ENCODE assay signal across 10 mouse cellular contexts in the genomic region with DNA sequence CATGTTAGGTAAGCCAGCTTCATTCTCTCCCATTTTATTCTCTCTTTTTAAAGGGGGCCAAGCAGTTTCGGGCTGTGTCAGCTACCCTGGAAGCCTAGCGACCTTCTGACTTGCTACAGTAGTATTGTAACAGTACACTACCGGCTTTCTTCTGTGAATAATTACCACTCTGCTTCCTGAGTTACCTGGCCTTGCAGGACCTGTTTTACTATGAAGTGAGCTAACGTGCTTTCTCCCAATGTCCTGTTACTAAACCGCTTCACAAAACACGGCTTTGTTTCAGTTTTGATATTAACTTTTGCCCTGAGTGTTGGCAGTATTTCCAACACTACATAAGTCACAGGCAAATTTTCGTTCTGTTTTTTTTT.
DNase-seq lines count a peak whose midpoint lies in the region; ATAC-seq and TF ChIP-seq lines count a peak whose summit lies in the region.
"Had no signal": no experiment of that assay in that cellular context is flagged by ENCODE, and none has a peak within 500 bp of the region (broad histone marks: within the 10 kb centered on the region; RNA-seq: fewer than 3 reads in every experiment).

No protein-coding gene starts in this region.

- TF ChIP-seq POLR2A in CH12.LX (IDR thresholded peaks at IDR 0.05; ENCODE audit: low read depth, low read length), result no peak

- no peak overlapping the region for H3K27ac ChIP-seq in embryonic facial prominence, embryonic 11.5 days (replicated peaks; ENCODE audit: low read depth, low read length)
- no peak overlapping the region for H3K27ac ChIP-seq in embryonic facial prominence, embryonic 10.5 days (replicated peaks)
- H3K27ac ChIP-seq in CH12.LX (ENCODE audit: insufficient read depth, low read depth), result 0 out of 2 replicates have a peak overlapping the region, but pooled peaks have one; percentile 8
- H3K27ac ChIP-seq in kidney, embryonic 16.5 days (ENCODE audit: low read length), result peak overlapping the region; percentile 87
- peak overlapping the region; percentile 80 for H3K27ac ChIP-seq in lung, embryonic 14.5 days (ENCODE audit: low read depth)
- no peak overlapping the region for H3K27ac ChIP-seq in forebrain, embryonic 14.5 days (ENCODE audit: low read depth, low read length)
- H3K27ac ChIP-seq: midbrain, embryonic 10.5 days had no signal

- peak; percentile 13 for DNase-seq in embryonic facial prominence, embryonic 11.5 days (ENCODE audit: low spot score)
- no peak for DNase-seq in embryonic facial prominence, embryonic 10.5 days (ENCODE audit: low spot score)
- no peak for DNase-seq in CH12.LX (ENCODE audit: extremely low read depth)
- DNase-seq in lung, embryonic 14.5 days, result peak; percentile 60
- DNase-seq in gastrocnemius, adult 18-20 months (ENCODE audit: low spot score), result no peak
- DNase-seq in thymus, postnatal 0 days (ENCODE audit: low spot score), result no peak
- DNase-seq in forebrain, embryonic 14.5 days (ENCODE audit: low spot score), result no peak
- DNase-seq: heart, adult 11 months had no signal

- TF ChIP-seq RAD21 in CH12.LX (IDR thresholded peaks at IDR 0.05; ENCODE audit: low read depth, low read length), result no peak

- in situ Hi-C loops in CH12.LX (cut with MboI; ENCODE audit: low pct_ligation_motif_present, low pct_unique_long_range_greater_than_20kb, low sequenced_read_pairs), result no loop called here

- WGBS in embryonic facial prominence, embryonic 11.5 days, result 54% methylated on average over 7 of the region's 7 CpGs
- WGBS in embryonic facial prominence, embryonic 10.5 days, result 63% methylated on average over 7 of the region's 7 CpGs
- 39% methylated on average over 7 of the region's 7 CpGs for WGBS in kidney, embryonic 16.5 days
- 24% methylated on average over 7 of the region's 7 CpGs for WGBS in lung, embryonic 14.5 days
- 76% methylated on average over 7 of the region's 7 CpGs for WGBS in forebrain, embryonic 14.5 days

- H3K79me2 ChIP-seq in CH12.LX (replicated peaks; ENCODE audit: control insufficient read depth, extremely low read depth, insufficient read depth, poor library complexity, severe bottlenecking), result no peaks in the 10 kb centered on the region

- H3K9ac ChIP-seq in embryonic facial prominence, embryonic 11.5 days (replicated peaks; ENCODE audit: low read length), result no peak overlapping the region
- peak overlapping the region; percentile 56 for H3K9ac ChIP-seq in CH12.LX (ENCODE audit: insufficient read depth, low read depth)
- H3K9ac ChIP-seq in kidney, embryonic 16.5 days (replicated peaks; ENCODE audit: low read length), result no peak overlapping the region
- H3K9ac ChIP-seq in lung, embryonic 14.5 days, result no peak overlapping the region; the same call in 1 of the 2 replicates
- H3K9ac ChIP-seq in forebrain, embryonic 14.5 days (ENCODE audit: low read length), result no peak overlapping the region

- no peak overlapping the region for H3K4me2 ChIP-seq in embryonic facial prominence, embryonic 11.5 days (ENCODE audit: low read depth, low read length)
- peak overlapping the region; percentile 81 for H3K4me2 ChIP-seq in CH12.LX (ENCODE audit: insufficient read depth, low read depth, poor library complexity, severe bottlenecking)
- H3K4me2 ChIP-seq in kidney, embryonic 16.5 days (replicated peaks; ENCODE audit: low read depth, low read length), result peak overlapping the region; percentile 43
- H3K4me2 ChIP-seq in lung, embryonic 14.5 days, result peak overlapping the region; percentile 54
- H3K4me2 ChIP-seq in forebrain, embryonic 14.5 days (ENCODE audit: low read length), result no peak overlapping the region

- no peaks in the 10 kb centered on the region for H3K27me3 ChIP-seq in embryonic facial prominence, embryonic 11.5 days (ENCODE audit: control insufficient read depth, insufficient read depth, low read length)
- H3K27me3 ChIP-seq in embryonic facial prominence, embryonic 10.5 days (replicated peaks; ENCODE audit: low read depth, poor library complexity, severe bottlenecking), result no peaks in the 10 kb centered on the region
- H3K27me3 ChIP-seq in CH12.LX (replicated peaks), result no peaks in the 10 kb centered on the region
- H3K27me3 ChIP-seq in kidney, embryonic 16.5 days (ENCODE audit: insufficient read depth, low read length), result no peaks in the 10 kb centered on the region
- H3K27me3 ChIP-seq in lung, embryonic 14.5 days (ENCODE audit: insufficient read depth, low read length), result no peaks in the 10 kb centered on the region
- no peaks in the 10 kb centered on the region for H3K27me3 ChIP-seq in forebrain, embryonic 14.5 days (replicated peaks; ENCODE audit: control insufficient read depth, insufficient read depth, low read length)

- H3K4me1 ChIP-seq in embryonic facial prominence, embryonic 11.5 days (ENCODE audit: control insufficient read depth, insufficient read depth, low read length), result no peaks in the 10 kb centered on the region
- peaks cover 5% of the 10 kb centered on the region for H3K4me1 ChIP-seq in embryonic facial prominence, embryonic 10.5 days
- no peaks in the 10 kb centered on the region for H3K4me1 ChIP-seq in CH12.LX (ENCODE audit: control insufficient read depth in 1 of 2, insufficient read depth in 2 of 2)
- H3K4me1 ChIP-seq in kidney, embryonic 16.5 days (ENCODE audit: insufficient read depth, low read length), result no peaks in the 10 kb centered on the region
- H3K4me1 ChIP-seq in lung, embryonic 14.5 days (ENCODE audit: insufficient read depth), result peaks cover 5% of the 10 kb centered on the region; the same call in 1 of the 2 replicates
- H3K4me1 ChIP-seq in forebrain, embryonic 14.5 days (ENCODE audit: control insufficient read depth, insufficient read depth, low read length), result no peaks in the 10 kb centered on the region

- H3K9me3 ChIP-seq in embryonic facial prominence, embryonic 11.5 days (replicated peaks; ENCODE audit: control insufficient read depth, low read length), result no peaks in the 10 kb centered on the region
- no peaks in the 10 kb centered on the region for H3K9me3 ChIP-seq in embryonic facial prominence, embryonic 10.5 days
- peaks cover 28% of the 10 kb centered on the region for H3K9me3 ChIP-seq in CH12.LX (replicated peaks; ENCODE audit: low read length)
- H3K9me3 ChIP-seq in kidney, embryonic 16.5 days (ENCODE audit: low read length), result no peaks in the 10 kb centered on the region
- no peaks in the 10 kb centered on the region for H3K9me3 ChIP-seq in lung, embryonic 14.5 days (ENCODE audit: low read depth, low read length)
- no peaks in the 10 kb centered on the region for H3K9me3 ChIP-seq in forebrain, embryonic 14.5 days (replicated peaks; ENCODE audit: control insufficient read depth, low read length)
- H3K9me3 ChIP-seq: midbrain, embryonic 10.5 days had no signal

- dilution Hi-C loops in CH12.LX (cut with MboI; ENCODE audit: extremely low pct_ligation_motif_present, extremely low pct_unique_long_range_greater_than_20kb, low sequenced_read_pairs), result no loop called here

- no peak for TF ChIP-seq EP300 in CH12.LX (IDR thresholded peaks at IDR 0.05; ENCODE audit: low read length)

- ATAC-seq in embryonic facial prominence, embryonic 11.5 days (replicated peaks; ENCODE audit: insufficient number of reproducible peaks, low FRiP score, low TSS enrichment, low read depth), result no peak
- peak; percentile 97 for ATAC-seq in kidney, embryonic 16.5 days (ENCODE audit: low FRiP score, low TSS enrichment)
- peak; percentile 86 for ATAC-seq in lung, embryonic 14.5 days (ENCODE audit: insufficient read depth)
- ATAC-seq in forebrain, embryonic 14.5 days, result no peak

- H3K36me3 ChIP-seq in embryonic facial prominence, embryonic 11.5 days (replicated peaks; ENCODE audit: control insufficient read depth, insufficient read depth, low read depth, low read length), result no peaks in the 10 kb centered on the region
- H3K36me3 ChIP-seq in embryonic facial prominence, embryonic 10.5 days (replicated peaks), result no peaks in the 10 kb centered on the region
- no peaks in the 10 kb centered on the region for H3K36me3 ChIP-seq in CH12.LX (replicated peaks in 1 of 2; ENCODE audit: control insufficient read depth in 1 of 2, insufficient read depth in 1 of 2, low read length in 1 of 2)
- no peaks in the 10 kb centered on the region for H3K36me3 ChIP-seq in kidney, embryonic 16.5 days (ENCODE audit: insufficient read depth, low read length)
- H3K36me3 ChIP-seq in lung, embryonic 14.5 days (ENCODE audit: insufficient read depth), result no peaks in the 10 kb centered on the region
- no peaks in the 10 kb centered on the region for H3K36me3 ChIP-seq in forebrain, embryonic 14.5 days (ENCODE audit: control insufficient read depth, insufficient read depth, low read length)
- H3K36me3 ChIP-seq: midbrain, embryonic 10.5 days had no signal

- TF ChIP-seq CTCF in CH12.LX (conservative IDR thresholded peaks at IDR 0.05 in 1 of 2, IDR thresholded peaks at IDR 0.05 in 1 of 2; ENCODE audit: low read depth in 2 of 2, low read length in 2 of 2), result no peak
- no peak for TF ChIP-seq CTCF in lung, embryonic 14.5 days (IDR thresholded peaks at IDR 0.05; ENCODE audit: low read depth)

- no peak overlapping the region for H3K4me3 ChIP-seq in embryonic facial prominence, embryonic 11.5 days (ENCODE audit: low read depth, low read length)
- H3K4me3 ChIP-seq in embryonic facial prominence, embryonic 10.5 days, result no peak overlapping the region
- peak overlapping the region in 1 of 3 experiments; percentile 45 for H3K4me3 ChIP-seq in CH12.LX (replicated peaks in 1 of 3; ENCODE audit: low read depth in 2 of 3, low read length in 2 of 3, poor library complexity in 1 of 3)
- peak overlapping the region; percentile 35 for H3K4me3 ChIP-seq in kidney, embryonic 16.5 days (ENCODE audit: low read length)
- peak overlapping the region; percentile 31 for H3K4me3 ChIP-seq in lung, embryonic 14.5 days (ENCODE audit: low read depth, low read length)
- no peak overlapping the region for H3K4me3 ChIP-seq in forebrain, embryonic 14.5 days (ENCODE audit: low read depth, low read length)
- H3K4me3 ChIP-seq: midbrain, embryonic 10.5 days had no signal

TF ChIP-seq in CH12.LX, 34 proteins besides CTCF, POLR2A, EP300 and RAD21:
- TF ChIP-seq IRF4 (IDR thresholded peaks at IDR 0.05; ENCODE audit: low read depth, low read length) (peak; percentile 20; the same call in 1 of the 2 replicates), POLR2AphosphoS2 (IDR thresholded peaks at IDR 0.05; ENCODE audit: low read depth, low read length) (no peak), ETS1 (conservative IDR thresholded peaks at IDR 0.05; ENCODE audit: low read depth, low read length) (no peak), ZNF384 (IDR thresholded peaks at IDR 0.05; ENCODE audit: low read depth, low read length) (peak; percentile 41; the same call in 1 of the 2 replicates), UBTF (IDR thresholded peaks at IDR 0.05; ENCODE audit: low read depth, low read length) (no peak), CHD1 (IDR thresholded peaks at IDR 0.05; ENCODE audit: low read depth, low read length) (no peak), ELF1 (IDR thresholded peaks at IDR 0.05; ENCODE audit: low read depth, low read length) (0 out of 2 replicates have a peak, but pooled peaks have one; percentile 3)

Comparison
In these comparisons a context has a peak if more than half of its experiments do, and no peak if none do; other contexts are left out.
1. DNase-seq: peak in embryonic facial prominence, embryonic 11.5 days (single experiment) and lung, embryonic 14.5 days (single experiment); none in embryonic facial prominence, embryonic 10.5 days (single experiment), CH12.LX (single experiment), gastrocnemius, adult 18-20 months (single experiment), thymus, postnatal 0 days (single experiment) and forebrain, embryonic 14.5 days (single experiment).
2. ATAC-seq: peak in kidney, embryonic 16.5 days (single experiment) and lung, embryonic 14.5 days (single experiment); none in embryonic facial prominence, embryonic 11.5 days (single experiment) and forebrain, embryonic 14.5 days (single experiment).
3. H3K27ac ChIP-seq: peak in CH12.LX (single experiment), kidney, embryonic 16.5 days (single experiment) and lung, embryonic 14.5 days (single experiment); none in embryonic facial prominence, embryonic 11.5 days (single experiment), embryonic facial prominence, embryonic 10.5 days (single experiment) and forebrain, embryonic 14.5 days (single experiment).
4. H3K4me2 ChIP-seq: peak in CH12.LX (single experiment), kidney, embryonic 16.5 days (single experiment) and lung, embryonic 14.5 days (single experiment); none in embryonic facial prominence, embryonic 11.5 days (single experiment) and forebrain, embryonic 14.5 days (single experiment).
5. H3K4me3 ChIP-seq: peak in kidney, embryonic 16.5 days (single experiment) and lung, embryonic 14.5 days (single experiment); none in embryonic facial prominence, embryonic 11.5 days (single experiment), embryonic facial prominence, embryonic 10.5 days (single experiment) and forebrain, embryonic 14.5 days (single experiment).